Mouse (Mus musculus) limb, embryonic 15.5 days (tissue): Measurements from ENCODE around the gene Eif4e3. TPM values are rescaled to one million over a fixed set of nuclear protein-coding genes. Genes with fewer than 3 reads are reported as not detected.

Experiments used
- ATAC-seq: fragments of 200-750 bp; cut with Nextera tagmentation; 2 replicates; pipeline ENCODE4 v1.8.0; 2017; ENCODE audit warnings: low read depth, moderate TSS enrichment; ENCODE audit not compliant: insufficient number of reproducible peaks, low FRiP score, low TSS enrichment
- H3K27ac ChIP-seq: fragments of 300-500 bp; sonication (generic); 2 replicates; pipeline ENCODE4 v1.5.1; 2015; ENCODE audit warnings: moderate library complexity, mild to moderate bottlenecking, inconsistent platforms
- H3K27me3 ChIP-seq: fragments of 300-500 bp; sonication (generic); 2 replicates; pipeline ENCODE4 v1.6.1; 2015; ENCODE audit warnings: inconsistent platforms
- H3K36me3 ChIP-seq: fragments of 300-500 bp; sonication (generic); 2 replicates; pipeline ENCODE4 v1.6.1; 2015; ENCODE audit warnings: inconsistent platforms
- H3K4me1 ChIP-seq: fragments of 300-500 bp; sonication (generic); 2 replicates; pipeline ENCODE4 v1.6.1; 2015; ENCODE audit warnings: inconsistent platforms
- H3K4me2 ChIP-seq: fragments of 300-500 bp; sonication (generic); 2 replicates; pipeline ENCODE4 v1.6.1; 2015; ENCODE audit warnings: mild to moderate bottlenecking, inconsistent platforms
- H3K4me3 ChIP-seq: fragments of 300-500 bp; sonication (generic); 2 replicates; pipeline ENCODE4 v1.5.1; 2015; ENCODE audit warnings: mild to moderate bottlenecking, inconsistent platforms
- H3K9ac ChIP-seq: fragments of 300-500 bp; sonication (generic); 2 replicates; pipeline ENCODE4 v1.6.1; 2015; ENCODE audit warnings: inconsistent platforms
- H3K9me3 ChIP-seq: fragments of 300-500 bp; sonication (generic); 2 replicates; pipeline ENCODE4 v1.6.1; 2016; ENCODE audit warnings: inconsistent platforms
- WGBS: fragments of 180-500 bp; shearing (Covaris S2); methylation state at CpG from one replicate; pipeline ENCODE4 v1.1.7; 2015; 5-methylcytosine and 5-hydroxymethylcytosine counted together
- polyA plus RNA-seq: library from polyadenylated mRNA; unstranded; fragments of >200 nt; fragmentation: Nextera tagmentation; extraction: Ambion mirVana; gene quantifications from 2 replicates; pipeline ENCODE4 v1.2.1, GENCODE M21; 2015

Gene Eif4e3
- 12.2 and 12.9 TPM in 2 replicates for polyA plus RNA-seq

GRCm38 (mm10) chr6:99666318-99667171, at the start of gene Eif4e3, which contains the start of gene Gm20696:
Gene Eif4e3, minus strand, starts transcription at chr6:99666771.
Gene Gm20696, minus strand, starts transcription at chr6:99666797.
- Histone ChIP-seq H3K4me2 (peak within 1 kb of the TSS; percentile 93), H3K9me3 (no peaks in the 10 kb centered on the region), H3K9ac (peak within 1 kb of the TSS; percentile 68), H3K27me3 (0 out of 2 replicates have a peak, but pooled peaks cover 3% of the 10 kb centered on the region), H3K4me3 (peak within 1 kb of the TSS; percentile 71), H3K36me3 (no peaks in the 10 kb centered on the region), H3K27ac (peak within 1 kb of the TSS; percentile 47; the same call in 1 of the 2 replicates), H3K4me1 (peaks cover 28% of the 10 kb centered on the region)
- under 1% methylated on average over 70 of the region's 75 CpGs for WGBS
- peak; percentile 60; the same call in 1 of the 2 replicates for ATAC-seq

- Histone ChIP-seq H3K9ac (no peak overlapping the region), H3K27me3 (peaks cover 5% of the 10 kb centered on the region; the same call in 1 of the 2 replicates), H3K9me3 (no peaks in the 10 kb centered on the region), H3K4me3 (no peak overlapping the region), H3K4me2 (no peak overlapping the region), H3K36me3 (no peaks in the 10 kb centered on the region), H3K27ac (no peak overlapping the region), H3K4me1 (0 out of 2 replicates have a peak, but pooled peaks cover 3% of the 10 kb centered on the region)
- WGBS: 68% methylated on average over 5 of the region's 6 CpGs
- ATAC-seq: no peak
Measured at GRCm38 (mm10) chr6:99715913-99716312, 49.3 kb upstream of the Eif4e3 start.

- ATAC-seq: no peak
- peaks cover 5% of the 10 kb centered on the region; the same call in 1 of the 2 replicates for H3K27me3 ChIP-seq
Measured at GRCm38 (mm10) chr6:99715191-99715590, 48.6 kb upstream of the Eif4e3 start.

GRCm38 (mm10) chr6:99713256-99713655, 46.7 kb upstream of the Eif4e3 start:
- no peaks in the 10 kb centered on the region for H3K9me3 ChIP-seq
- H3K27me3 ChIP-seq: peaks cover 5% of the 10 kb centered on the region; the same call in 1 of the 2 replicates
- H3K4me3 ChIP-seq: no peak overlapping the region
- H3K4me2 ChIP-seq: no peak overlapping the region
- 0 out of 2 replicates have a peak, but pooled peaks cover 3% of the 10 kb centered on the region for H3K4me1 ChIP-seq
- no peak overlapping the region for H3K27ac ChIP-seq
- no peak overlapping the region for H3K9ac ChIP-seq
- 79% methylated on average over 5 of the region's 5 CpGs for WGBS
- H3K36me3 ChIP-seq: no peaks in the 10 kb centered on the region
- ATAC-seq: no peak

More at GRCm38 (mm10) chr6:99715191-99715590, 48.6 kb upstream of the Eif4e3 start:
- Histone ChIP-seq H3K4me1 (0 out of 2 replicates have a peak, but pooled peaks cover 3% of the 10 kb centered on the region), H3K4me2 (no peak overlapping the region), H3K4me3 (no peak overlapping the region), H3K9me3 (no peaks in the 10 kb centered on the region), H3K9ac (no peak overlapping the region), H3K27ac (no peak overlapping the region), H3K36me3 (no peaks in the 10 kb centered on the region)
- 61% methylated on average over 6 of the region's 6 CpGs for WGBS

GRCm38 (mm10) chr6:99711576-99712101, 45.1 kb upstream of the Eif4e3 start:
- H3K4me3 ChIP-seq: no peak overlapping the region
- no peak for ATAC-seq
- H3K4me1 ChIP-seq: 0 out of 2 replicates have a peak, but pooled peaks cover 3% of the 10 kb centered on the region
- H3K36me3 ChIP-seq: no peaks in the 10 kb centered on the region
- no peak overlapping the region for H3K9ac ChIP-seq
- 65% methylated on average over 11 of the region's 11 CpGs for WGBS
- H3K27me3 ChIP-seq: peaks cover 5% of the 10 kb centered on the region; the same call in 1 of the 2 replicates
- H3K9me3 ChIP-seq: no peaks in the 10 kb centered on the region
- H3K4me2 ChIP-seq: no peak overlapping the region
- H3K27ac ChIP-seq: no peak overlapping the region

- peaks cover 3% of the 10 kb centered on the region; the same call in 1 of the 2 replicates for H3K36me3 ChIP-seq
- peak; percentile 79 for ATAC-seq
- 0 out of 2 replicates have a peak overlapping the region, but pooled peaks have one; percentile 10 for H3K4me2 ChIP-seq
- peaks cover 24% of the 10 kb centered on the region for H3K27me3 ChIP-seq
- H3K9me3 ChIP-seq: no peaks in the 10 kb centered on the region
- peaks cover 13% of the 10 kb centered on the region for H3K4me1 ChIP-seq
- H3K4me3 ChIP-seq: no peak overlapping the region
- WGBS: 17% methylated on average over 3 of the region's 3 CpGs
- peak overlapping the region; percentile 75 for H3K27ac ChIP-seq
- H3K9ac ChIP-seq: no peak overlapping the region
Measured at GRCm38 (mm10) chr6:99700484-99700883, 33.9 kb upstream of the Eif4e3 start.

GRCm38 (mm10) chr6:99692916-99693841, 26.6 kb upstream of the Eif4e3 start:
- peak overlapping the region; percentile 78 for H3K4me3 ChIP-seq
- peak overlapping the region; percentile 77 for H3K9ac ChIP-seq
- no peak for ATAC-seq
- peaks cover 22% of the 10 kb centered on the region for H3K4me1 ChIP-seq
- H3K27me3 ChIP-seq: peaks cover 68% of the 10 kb centered on the region
- no peaks in the 10 kb centered on the region for H3K9me3 ChIP-seq
- 1% methylated on average over 103 of the region's 110 CpGs for WGBS
- H3K27ac ChIP-seq: peak overlapping the region; percentile 79
- H3K4me2 ChIP-seq: peak overlapping the region; percentile 94
- peaks cover 4% of the 10 kb centered on the region; the same call in 1 of the 2 replicates for H3K36me3 ChIP-seq

GRCm38 (mm10) chr6:99692206-99692915, 25.8 kb upstream of the Eif4e3 start, which contains the start of gene Gpr27:
Gene Gpr27, plus strand, starts transcription at chr6:99692679.
- ATAC-seq: peak; percentile 59
- under 1% methylated on average over 72 of the region's 112 CpGs for WGBS
- Histone ChIP-seq H3K27me3 (peaks cover 62% of the 10 kb centered on the region), H3K9me3 (no peaks in the 10 kb centered on the region), H3K4me2 (peak within 1 kb of the TSS; percentile 94), H3K9ac (peak within 1 kb of the TSS; percentile 77), H3K27ac (peak within 1 kb of the TSS; percentile 79), H3K4me3 (peak within 1 kb of the TSS; percentile 78), H3K36me3 (peaks cover 4% of the 10 kb centered on the region; the same call in 1 of the 2 replicates), H3K4me1 (peaks cover 22% of the 10 kb centered on the region)

- Histone ChIP-seq H3K9me3 (no peaks in the 10 kb centered on the region), H3K36me3 (peaks cover 4% of the 10 kb centered on the region; the same call in 1 of the 2 replicates), H3K9ac (peak overlapping the region; percentile 77), H3K4me3 (peak overlapping the region; percentile 78), H3K4me1 (peaks cover 22% of the 10 kb centered on the region), H3K27ac (peak overlapping the region; percentile 79; the same call in 1 of the 2 replicates), H3K4me2 (peak overlapping the region; percentile 94), H3K27me3 (peaks cover 56% of the 10 kb centered on the region)
- ATAC-seq: peak; percentile 12; the same call in 1 of the 2 replicates
- WGBS: 8% methylated on average over 25 of the region's 25 CpGs
Measured at GRCm38 (mm10) chr6:99691666-99692205, 25.2 kb upstream of the Eif4e3 start.

GRCm38 (mm10) chr6:99688513-99688912, 21.9 kb upstream of the Eif4e3 start:
- no peak for ATAC-seq
- H3K9ac ChIP-seq: no peak overlapping the region
- H3K27me3 ChIP-seq: peaks cover 35% of the 10 kb centered on the region
- H3K36me3 ChIP-seq: no peaks in the 10 kb centered on the region
- no peak overlapping the region for H3K4me3 ChIP-seq
- no peaks in the 10 kb centered on the region for H3K9me3 ChIP-seq
- H3K4me1 ChIP-seq: peaks cover 12% of the 10 kb centered on the region
- H3K27ac ChIP-seq: no peak overlapping the region
- 82% methylated on average over 6 of the region's 6 CpGs for WGBS
- H3K4me2 ChIP-seq: no peak overlapping the region
